Mouse (Mus musculus) ES-Bruce4 (cell line): ENCODE results near the gene Atpaf2.

ENCODE experiments used
- CTCF ChIP-seq: IDR thresholded peaks from one replicate; pipeline ENCODE4 v1.8.1; 2011; ENCODE audit warnings: low read depth, low read length
- EP300 ChIP-seq: IDR thresholded peaks from 2 replicates; pipeline ENCODE4 v1.6.1; 2011; ENCODE audit warnings: low read depth, low read length; ENCODE audit not compliant: insufficient read depth
- POLR2A ChIP-seq: IDR thresholded peaks from one replicate; pipeline ENCODE4 v1.8.1; 2011; ENCODE audit warnings: low read length; ENCODE audit not compliant: insufficient read depth

DNA sequence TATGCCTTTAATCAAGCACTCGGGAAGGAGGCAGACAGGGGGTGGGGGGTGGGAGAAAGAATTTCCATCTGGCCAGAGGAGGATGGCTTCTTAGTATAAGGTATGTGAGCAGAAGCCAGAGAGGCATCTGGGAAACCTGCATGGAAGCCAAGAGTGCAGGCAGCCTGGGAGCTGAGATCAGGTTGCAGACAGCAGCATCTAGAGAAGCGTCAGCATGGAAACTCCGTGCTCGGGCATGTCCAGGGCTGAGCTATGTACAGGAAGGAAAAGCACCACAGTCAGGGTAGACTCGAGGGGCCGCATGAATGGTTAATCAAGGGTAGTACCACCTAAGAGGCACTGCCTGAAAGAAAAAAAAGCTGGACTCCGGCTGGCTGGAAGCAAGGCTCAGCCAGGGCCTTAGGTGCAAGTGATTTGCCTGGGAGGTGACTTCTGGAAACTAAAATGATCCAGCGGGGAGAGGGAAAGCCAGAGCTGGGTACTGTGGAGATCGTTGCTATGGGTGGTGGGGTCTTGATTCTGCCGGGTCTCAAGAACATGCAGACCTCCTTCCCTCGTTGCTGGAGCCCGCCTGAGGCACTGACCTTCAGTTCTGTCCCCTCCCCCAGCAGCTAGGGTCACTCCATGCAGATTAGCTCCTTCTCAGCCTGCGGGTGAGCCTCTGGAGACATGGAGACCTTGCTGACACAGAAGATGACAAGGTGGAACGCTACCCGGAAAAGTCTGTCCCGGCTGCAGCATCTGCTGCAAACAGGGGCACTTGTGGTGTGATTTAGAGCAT lies 51.8 kb downstream of the Atpaf2 start:
- TF ChIP-seq CTCF (no peak), POLR2A (no peak), EP300 (peak; percentile 94)
